Mouse (Mus musculus): ENCODE measurements around the gene Tert. TPM values are rescaled to one million over a fixed set of nuclear protein-coding genes. Genes with fewer than 3 reads are reported as not detected.
A peak's percentile ranks its signal among the peaks of the same experiment; 100 is the strongest.

The Tert gene
- polyA plus RNA-seq, 1 experiment from 2014 or later: 0.33 TPM

DNA sequence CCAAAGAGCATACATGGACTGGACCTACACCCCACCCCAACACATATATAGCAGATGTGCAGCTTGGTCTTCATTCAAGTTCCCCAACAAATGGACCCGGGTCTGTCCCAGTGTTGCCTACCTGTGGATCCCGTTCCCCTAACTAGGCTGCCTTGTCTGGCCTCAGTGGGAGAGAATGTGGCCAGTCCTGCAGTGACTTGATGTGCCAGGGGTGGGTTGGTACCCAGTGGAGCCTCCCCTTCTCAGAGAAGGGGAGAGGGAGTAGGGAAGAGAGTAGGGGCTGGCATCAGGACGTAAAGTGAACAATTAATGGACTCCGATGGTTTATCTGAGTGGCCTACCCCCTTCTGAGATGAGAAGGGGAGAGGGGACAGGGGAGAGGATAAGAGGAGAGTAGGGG, 23.7 kb upstream of the Tert start:
- H3K27ac ChIP-seq (replicated peaks): no peak overlapping the region
- peak overlapping the region; percentile 95 for H3K4me2 ChIP-seq (replicated peaks; ENCODE audit: low read depth)
- H3K27me3 ChIP-seq (ENCODE audit: control insufficient read depth, insufficient read depth, low read length): no peaks in the 10 kb centered on the region
- H3K4me1 ChIP-seq (replicated peaks; ENCODE audit: control insufficient read depth, insufficient read depth): peaks cover 4% of the 10 kb centered on the region; the same call in 1 of the 2 replicates
- ATAC-seq (ENCODE audit: low FRiP score, low TSS enrichment): no peak
- 49% methylated on average over 4 of the region's 4 CpGs for WGBS
- DNase-seq (ENCODE audit: low spot score): no peak
- peak overlapping the region; percentile 73 for H3K4me3 ChIP-seq (ENCODE audit: low read depth, low read length)
- H3K36me3 ChIP-seq (ENCODE audit: control insufficient read depth, insufficient read depth, low read length): peaks cover 7% of the 10 kb centered on the region
- peak overlapping the region; percentile 79 for H3K9ac ChIP-seq (ENCODE audit: low read length)
- TF ChIP-seq CTCF (IDR thresholded peaks at IDR 0.05; ENCODE audit: low read depth) (no peak), EP300 (optimal IDR thresholded peaks at IDR 0.05) (no peak)
- no peaks in the 10 kb centered on the region for H3K9me3 ChIP-seq (ENCODE audit: control insufficient read depth, low read length)

DNA sequence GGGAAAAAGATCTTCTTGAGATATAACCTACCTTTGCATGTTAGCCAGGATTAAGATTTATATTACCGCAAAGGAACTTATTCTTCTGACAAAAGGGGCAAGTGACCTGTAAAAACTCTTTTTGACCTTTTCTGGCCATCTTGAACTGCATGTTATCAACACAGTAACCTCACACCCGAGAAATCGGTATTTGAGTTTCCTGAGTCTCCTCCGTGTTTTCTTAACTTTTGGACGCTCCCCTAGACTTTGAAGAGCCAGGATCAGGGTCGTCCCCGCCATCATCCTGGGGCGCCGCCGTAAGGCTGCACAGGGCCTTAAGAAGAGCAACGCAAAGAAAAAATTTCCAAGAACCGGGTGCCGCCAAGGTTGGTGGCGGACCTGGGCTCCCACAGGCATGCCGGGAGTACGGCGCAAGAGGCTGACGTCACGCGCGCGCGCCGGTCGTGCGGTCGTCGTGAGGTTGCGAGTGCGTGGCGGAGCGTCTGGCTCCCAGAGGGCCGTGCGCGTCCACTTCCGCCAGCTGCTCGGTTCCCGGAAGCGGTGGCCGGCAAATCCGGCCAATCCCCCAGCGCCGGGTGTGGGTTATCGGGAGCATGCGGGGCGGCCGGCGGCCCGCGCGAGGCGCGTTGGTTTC, 23.1 kb upstream of the Tert start, which contains the start of gene Clptm1l:
Gene Clptm1l (plus strand): TSS at position 485 of the 634 bp plus-strand sequence.
- peak; percentile 98 for ATAC-seq (ENCODE audit: low FRiP score, low TSS enrichment)
- Histone ChIP-seq H3K4me3 (ENCODE audit: low read depth, low read length) (peak within 1 kb of the TSS; percentile 73), H3K4me1 (replicated peaks; ENCODE audit: control insufficient read depth, insufficient read depth) (peaks cover 4% of the 10 kb centered on the region; the same call in 1 of the 2 replicates), H3K36me3 (ENCODE audit: control insufficient read depth, insufficient read depth, low read length) (peaks cover 10% of the 10 kb centered on the region), H3K27me3 (ENCODE audit: control insufficient read depth, insufficient read depth, low read length) (no peaks in the 10 kb centered on the region), H3K9me3 (ENCODE audit: control insufficient read depth, low read length) (no peaks in the 10 kb centered on the region), H3K9ac (ENCODE audit: low read length) (peak within 1 kb of the TSS; percentile 79), H3K27ac (replicated peaks) (peak within 1 kb of the TSS; percentile 73), H3K4me2 (replicated peaks; ENCODE audit: low read depth) (peak within 1 kb of the TSS; percentile 95)
- under 1% methylated on average over 50 of the region's 53 CpGs for WGBS
- peak; percentile 99 for DNase-seq (ENCODE audit: low spot score)
- TF ChIP-seq CTCF (IDR thresholded peaks at IDR 0.05; ENCODE audit: low read depth) (no peak), EP300 (optimal IDR thresholded peaks at IDR 0.05) (no peak)

DNA sequence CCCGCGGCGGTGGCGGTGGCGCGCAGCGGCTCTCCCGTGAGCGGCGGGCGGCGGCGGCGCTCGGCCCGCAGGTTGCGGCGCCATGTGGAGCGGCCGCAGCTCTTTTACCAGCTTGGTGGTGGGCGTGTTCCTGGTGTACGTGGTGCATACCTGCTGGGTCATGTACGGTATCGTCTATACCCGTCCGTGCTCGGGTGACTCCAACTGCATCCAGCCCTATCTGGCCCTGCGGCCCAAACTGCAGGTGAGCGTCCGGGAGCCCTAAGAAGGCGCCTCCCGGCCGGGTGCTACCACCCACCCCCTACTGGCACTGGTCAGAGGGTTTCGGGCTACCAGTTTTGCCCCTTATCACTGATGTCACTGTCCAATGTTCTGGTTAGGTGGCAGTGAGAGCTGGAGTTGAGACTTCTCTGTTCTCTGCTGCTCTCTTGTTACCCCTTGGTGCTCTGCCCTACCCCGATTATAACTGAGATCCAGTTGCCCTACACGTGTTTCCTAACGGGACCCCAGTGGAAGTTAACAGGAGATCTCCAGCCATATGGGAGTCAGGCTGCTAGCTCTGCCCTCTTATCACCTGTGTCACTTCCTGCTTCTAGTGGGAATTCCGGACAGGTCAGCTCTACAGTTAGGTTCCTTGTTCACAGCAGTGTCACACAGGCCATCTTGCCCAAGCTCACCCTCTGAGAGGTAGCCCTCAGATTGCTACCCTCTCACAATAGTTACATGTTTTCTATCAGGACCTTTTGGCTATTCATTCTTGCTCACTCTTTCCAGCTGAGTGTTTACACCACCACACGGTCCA, 22.4 kb upstream of the Tert start:
- H3K9ac ChIP-seq (ENCODE audit: low read length): peak overlapping the region; percentile 79
- DNase-seq (ENCODE audit: low spot score): no peak
- TF ChIP-seq EP300 (optimal IDR thresholded peaks at IDR 0.05): no peak
- no peak for TF ChIP-seq CTCF (IDR thresholded peaks at IDR 0.05; ENCODE audit: low read depth)
- peak overlapping the region; percentile 95 for H3K4me2 ChIP-seq (replicated peaks; ENCODE audit: low read depth)
- H3K27me3 ChIP-seq (ENCODE audit: control insufficient read depth, insufficient read depth, low read length): no peaks in the 10 kb centered on the region
- H3K36me3 ChIP-seq (ENCODE audit: control insufficient read depth, insufficient read depth, low read length): peaks cover 14% of the 10 kb centered on the region
- ATAC-seq (ENCODE audit: low FRiP score, low TSS enrichment): peak; percentile 83
- H3K27ac ChIP-seq (replicated peaks): peak overlapping the region; percentile 73
- H3K9me3 ChIP-seq (ENCODE audit: control insufficient read depth, low read length): no peaks in the 10 kb centered on the region
- peak overlapping the region; percentile 73 for H3K4me3 ChIP-seq (ENCODE audit: low read depth, low read length)
- peaks cover 4% of the 10 kb centered on the region; the same call in 1 of the 2 replicates for H3K4me1 ChIP-seq (replicated peaks; ENCODE audit: control insufficient read depth, insufficient read depth)
- WGBS: 2% methylated on average over 39 of the region's 39 CpGs

DNA sequence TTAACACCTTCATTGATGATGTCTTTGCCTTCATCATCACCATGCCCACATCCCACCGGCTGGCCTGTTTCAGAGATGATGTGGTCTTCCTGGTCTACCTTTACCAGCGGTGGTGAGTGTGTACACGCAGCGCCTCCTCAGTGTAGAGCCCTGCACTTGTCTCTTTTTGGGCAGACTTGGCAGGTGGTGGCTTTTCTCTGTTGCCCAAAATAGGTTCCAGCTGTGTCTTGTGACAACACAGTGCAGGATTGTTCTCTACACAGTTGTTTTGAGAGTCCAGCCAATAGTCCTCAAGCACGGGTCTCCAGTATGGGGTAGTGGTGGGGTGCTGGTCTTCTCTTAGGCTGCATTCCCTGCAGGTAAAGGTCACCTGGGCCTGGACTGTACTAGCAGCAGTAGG, 8.3 kb upstream of the Tert start:
- TF ChIP-seq EP300 (optimal IDR thresholded peaks at IDR 0.05) (no peak), CTCF (IDR thresholded peaks at IDR 0.05; ENCODE audit: low read depth) (no peak)
- no peaks in the 10 kb centered on the region for H3K27me3 ChIP-seq (ENCODE audit: control insufficient read depth, insufficient read depth, low read length)
- H3K9ac ChIP-seq (ENCODE audit: low read length): no peak overlapping the region
- no peaks in the 10 kb centered on the region for H3K4me1 ChIP-seq (replicated peaks; ENCODE audit: control insufficient read depth, insufficient read depth)
- 91% methylated on average over 5 of the region's 5 CpGs for WGBS
- no peak overlapping the region for H3K27ac ChIP-seq (replicated peaks)
- H3K9me3 ChIP-seq (ENCODE audit: control insufficient read depth, low read length): no peaks in the 10 kb centered on the region
- no peak overlapping the region for H3K4me2 ChIP-seq (replicated peaks; ENCODE audit: low read depth)
- ATAC-seq (ENCODE audit: low FRiP score, low TSS enrichment) (no peak), DNase-seq (ENCODE audit: low spot score) (no peak)
- peaks cover 43% of the 10 kb centered on the region for H3K36me3 ChIP-seq (ENCODE audit: control insufficient read depth, insufficient read depth, low read length)
- H3K4me3 ChIP-seq (ENCODE audit: low read depth, low read length): no peak overlapping the region

DNA sequence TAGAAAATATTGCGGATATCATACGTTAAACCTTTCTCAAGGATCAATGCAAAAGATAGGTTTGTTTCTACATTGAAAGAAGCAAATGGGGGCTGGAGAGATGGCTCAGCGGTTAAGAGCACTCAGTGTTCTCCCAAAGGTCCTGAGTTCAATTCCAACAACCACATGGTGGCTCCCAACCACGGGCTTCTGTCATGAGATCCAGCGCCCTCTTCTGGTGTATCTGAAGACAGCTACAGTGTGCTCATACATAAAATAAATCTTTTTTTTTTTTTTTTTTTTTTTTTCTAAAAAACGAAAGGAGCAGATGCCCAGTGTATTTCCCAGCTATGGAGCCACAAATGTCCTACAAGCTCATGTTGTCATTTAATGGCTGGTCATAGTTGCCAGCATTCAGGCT, 6.1 kb upstream of the Tert start:
- DNase-seq (ENCODE audit: low spot score) (no peak), ATAC-seq (ENCODE audit: low FRiP score, low TSS enrichment) (no peak)
- no peak overlapping the region for H3K4me3 ChIP-seq (ENCODE audit: low read depth, low read length)
- 70% methylated on average over 6 of the region's 6 CpGs for WGBS
- TF ChIP-seq EP300 (optimal IDR thresholded peaks at IDR 0.05) (no peak), CTCF (IDR thresholded peaks at IDR 0.05; ENCODE audit: low read depth) (peak; percentile 49)
- no peaks in the 10 kb centered on the region for H3K27me3 ChIP-seq (ENCODE audit: control insufficient read depth, insufficient read depth, low read length)
- H3K36me3 ChIP-seq (ENCODE audit: control insufficient read depth, insufficient read depth, low read length): peaks cover 33% of the 10 kb centered on the region
- H3K4me2 ChIP-seq (replicated peaks; ENCODE audit: low read depth): no peak overlapping the region
- no peaks in the 10 kb centered on the region for H3K4me1 ChIP-seq (replicated peaks; ENCODE audit: control insufficient read depth, insufficient read depth)
- no peak overlapping the region for H3K27ac ChIP-seq (replicated peaks)
- H3K9ac ChIP-seq (ENCODE audit: low read length): no peak overlapping the region
- no peaks in the 10 kb centered on the region for H3K9me3 ChIP-seq (ENCODE audit: control insufficient read depth, low read length)

DNA sequence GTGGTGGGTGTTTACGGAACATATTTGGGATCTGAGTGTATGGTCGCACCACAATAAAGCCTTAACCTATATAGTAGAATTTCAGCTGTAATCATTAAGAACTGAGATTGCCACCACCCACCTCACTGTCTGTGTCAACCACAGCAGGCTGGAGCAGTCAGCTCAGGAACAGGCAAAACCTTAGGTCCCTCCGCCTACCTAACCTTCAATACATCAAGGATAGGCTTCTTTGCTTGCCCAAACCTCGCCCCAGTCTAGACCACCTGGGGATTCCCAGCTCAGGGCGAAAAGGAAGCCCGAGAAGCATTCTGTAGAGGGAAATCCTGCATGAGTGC, 334 bp upstream of the Tert start:
- peak overlapping the region; percentile 53 for H3K4me3 ChIP-seq (ENCODE audit: low read depth, low read length)
- peaks cover 3% of the 10 kb centered on the region; the same call in 1 of the 2 replicates for H3K36me3 ChIP-seq (ENCODE audit: control insufficient read depth, insufficient read depth, low read length)
- WGBS: 40% methylated on average over 6 of the region's 6 CpGs
- no peaks in the 10 kb centered on the region for H3K4me1 ChIP-seq (replicated peaks; ENCODE audit: control insufficient read depth, insufficient read depth)
- TF ChIP-seq CTCF (IDR thresholded peaks at IDR 0.05; ENCODE audit: low read depth) (no peak), EP300 (optimal IDR thresholded peaks at IDR 0.05) (no peak)
- H3K9ac ChIP-seq (ENCODE audit: low read length): no peak overlapping the region
- no peak overlapping the region for H3K27ac ChIP-seq (replicated peaks)
- H3K9me3 ChIP-seq (ENCODE audit: control insufficient read depth, low read length): no peaks in the 10 kb centered on the region
- no peaks in the 10 kb centered on the region for H3K27me3 ChIP-seq (ENCODE audit: control insufficient read depth, insufficient read depth, low read length)
- DNase-seq (ENCODE audit: low spot score) (no peak), ATAC-seq (ENCODE audit: low FRiP score, low TSS enrichment) (no peak; the same call in 1 of the 2 replicates)
- H3K4me2 ChIP-seq (replicated peaks; ENCODE audit: low read depth): peak overlapping the region; percentile 90
